Mouse (Mus musculus): ENCODE results near the gene Ly9.

Gene Ly9

GRCm38 (mm10) chr1:171607176-171607575 lies at the start of gene Ly9:
Gene Ly9, minus strand, starts transcription at chr1:171607410.
- no peak for DNase-seq (ENCODE audit: low spot score in 2 of 2)

GRCm38 (mm10) chr1:171652734-171653133 lies 45.5 kb upstream of the Ly9 start, which contains the start of gene Slamf7:
Gene Slamf7, minus strand, starts transcription at chr1:171653035.
- DNase-seq (ENCODE audit: low spot score in 2 of 2): no peak

GRCm38 (mm10) chr1:171648840-171649239 lies 41.6 kb upstream of the Ly9 start:
- no peak for DNase-seq (ENCODE audit: low spot score in 2 of 2)

GRCm38 (mm10) chr1:171647716-171648115 lies 40.5 kb upstream of the Ly9 start:
- no peak for DNase-seq (ENCODE audit: low spot score in 2 of 2)

- DNase-seq (ENCODE audit: low spot score in 2 of 2): no peak
Observed at GRCm38 (mm10) chr1:171646429-171646940, 39.3 kb upstream of the Ly9 start.

GRCm38 (mm10) chr1:171643612-171644011 lies 36.4 kb upstream of the Ly9 start:
- DNase-seq (ENCODE audit: low spot score in 2 of 2): no peak

- no peak for DNase-seq (ENCODE audit: low spot score in 2 of 2)
Observed at GRCm38 (mm10) chr1:171640796-171641195, 33.6 kb upstream of the Ly9 start.

- DNase-seq (ENCODE audit: low spot score in 2 of 2): no peak
Observed at GRCm38 (mm10) chr1:171638686-171639085, 31.5 kb upstream of the Ly9 start.

GRCm38 (mm10) chr1:171637101-171637500 lies 29.9 kb upstream of the Ly9 start:
- DNase-seq (ENCODE audit: low spot score in 2 of 2): no peak

GRCm38 (mm10) chr1:171635696-171636095 lies 28.5 kb upstream of the Ly9 start:
- no peak for DNase-seq (ENCODE audit: low spot score in 2 of 2)

GRCm38 (mm10) chr1:171631447-171631846 lies 24.2 kb upstream of the Ly9 start:
- DNase-seq (ENCODE audit: low spot score in 2 of 2): no peak

GRCm38 (mm10) chr1:171630912-171631311 lies 23.7 kb upstream of the Ly9 start:
- DNase-seq (ENCODE audit: low spot score in 2 of 2): no peak

GRCm38 (mm10) chr1:171630041-171630440 lies 22.8 kb upstream of the Ly9 start:
- DNase-seq (ENCODE audit: low spot score in 2 of 2): no peak

GRCm38 (mm10) chr1:171629168-171629567 lies 22.0 kb upstream of the Ly9 start:
- DNase-seq (ENCODE audit: low spot score in 2 of 2): no peak

GRCm38 (mm10) chr1:171627801-171628200 lies 20.6 kb upstream of the Ly9 start:
- no peak for DNase-seq (ENCODE audit: low spot score in 2 of 2)

GRCm38 (mm10) chr1:171620091-171620490 lies 12.9 kb upstream of the Ly9 start:
- no peak for DNase-seq (ENCODE audit: low spot score in 2 of 2)

- no peak for DNase-seq (ENCODE audit: low spot score in 2 of 2)
Observed at GRCm38 (mm10) chr1:171619645-171620044, 12.4 kb upstream of the Ly9 start.

- peak in 1 of 2 experiments; percentile 15 for DNase-seq (ENCODE audit: low spot score in 2 of 2)
Observed at GRCm38 (mm10) chr1:171619001-171619400, 11.8 kb upstream of the Ly9 start.

GRCm38 (mm10) chr1:171616881-171617515 lies 9.8 kb upstream of the Ly9 start:
- DNase-seq (ENCODE audit: low spot score in 2 of 2): no peak

GRCm38 (mm10) chr1:171613962-171614361 lies 6.8 kb upstream of the Ly9 start:
- DNase-seq (ENCODE audit: low spot score in 2 of 2): no peak

GRCm38 (mm10) chr1:171610781-171611180 lies 3.6 kb upstream of the Ly9 start:
- DNase-seq (ENCODE audit: low spot score in 2 of 2): no peak

GRCm38 (mm10) chr1:171610026-171610425 lies 2.8 kb upstream of the Ly9 start:
- no peak for DNase-seq (ENCODE audit: low spot score in 2 of 2)

- no peak for DNase-seq (ENCODE audit: low spot score in 2 of 2)
Observed at GRCm38 (mm10) chr1:171606656-171607055, 554 bp downstream of the Ly9 start.

- DNase-seq (ENCODE audit: low spot score in 2 of 2): no peak
Observed at GRCm38 (mm10) chr1:171604686-171605085, 2.5 kb downstream of the Ly9 start.
